Mouse (Mus musculus): ENCODE data around the gene Cd68. TPM values are rescaled to one million over a fixed set of nuclear protein-coding genes. Genes with fewer than 3 reads are reported as not detected.

The Cd68 gene
- total and polyA plus RNA-seq, 2 experiments from 2014 or later: 7.7 to 16.3 TPM

DNA sequence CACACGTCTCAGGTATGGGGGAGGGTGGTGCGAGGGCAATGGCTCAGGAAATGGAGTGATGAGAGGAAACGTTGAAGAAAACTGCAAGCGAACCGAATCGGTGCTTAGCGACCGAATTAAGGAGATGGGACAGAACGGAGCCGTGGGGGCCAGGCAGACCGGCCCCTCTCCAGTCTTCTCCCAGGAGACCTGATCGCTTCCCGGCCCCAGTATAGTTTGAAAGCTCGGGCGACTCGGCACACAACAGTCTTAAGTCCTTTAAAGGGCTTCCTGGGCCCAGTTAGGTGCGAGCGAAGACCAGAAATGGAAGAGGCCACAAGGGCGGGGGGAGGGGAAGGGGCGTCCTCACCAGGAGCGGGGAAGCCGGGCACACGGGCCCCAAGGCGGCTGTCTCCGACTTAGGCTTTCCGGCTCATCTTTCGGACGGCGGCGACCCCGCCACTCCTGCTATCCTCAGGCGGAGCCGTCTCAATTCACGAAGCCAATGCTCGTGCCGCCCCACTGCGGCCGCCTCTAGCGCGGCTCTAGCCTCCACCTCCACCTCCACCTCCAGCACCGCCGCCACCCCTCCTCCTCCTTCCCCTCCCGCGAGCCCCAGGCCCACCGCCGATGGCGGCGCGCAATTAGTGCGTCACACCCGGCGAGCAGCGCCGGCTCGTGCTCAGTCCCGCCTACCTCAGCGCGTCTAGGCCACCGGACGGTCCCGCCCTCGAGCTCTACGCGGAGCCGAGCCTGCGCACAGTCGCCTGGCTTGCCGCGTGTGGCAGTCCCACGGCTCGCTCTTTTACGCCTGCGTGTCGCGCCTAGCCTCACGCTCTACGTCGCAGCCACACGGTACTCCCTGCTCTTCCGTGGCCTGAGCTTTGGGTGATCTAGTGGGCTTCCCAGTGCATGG lies 15.6 kb upstream of the Cd68 start, which contains the start of gene Senp3:
TSS of gene Senp3 (minus strand) at position 771 of the 895 bp plus-strand sequence.
- H3K4me3 ChIP-seq (ENCODE audit: low read depth, low read length): peak within 1 kb of the TSS; percentile 74
- H3K9ac ChIP-seq: peak within 1 kb of the TSS; percentile 69
- no peak for TF ChIP-seq CTCF (IDR thresholded peaks at IDR 0.05; ENCODE audit: low read depth)
- peak; percentile 99 for ATAC-seq
- no peaks in the 10 kb centered on the region for H3K9me3 ChIP-seq (ENCODE audit: low read length)
- H3K27me3 ChIP-seq (ENCODE audit: insufficient read depth, low read length): no peaks in the 10 kb centered on the region
- H3K4me2 ChIP-seq (ENCODE audit: low read depth): peak within 1 kb of the TSS; percentile 82
- DNase-seq: peak; percentile 99
- H3K36me3 ChIP-seq (ENCODE audit: insufficient read depth): peaks cover 17% of the 10 kb centered on the region
- H3K4me1 ChIP-seq (ENCODE audit: insufficient read depth): peaks cover 14% of the 10 kb centered on the region
- 2% methylated on average over 77 of the region's 80 CpGs for WGBS
- H3K27ac ChIP-seq (ENCODE audit: low read depth, low read length): peak within 1 kb of the TSS; percentile 84

DNA sequence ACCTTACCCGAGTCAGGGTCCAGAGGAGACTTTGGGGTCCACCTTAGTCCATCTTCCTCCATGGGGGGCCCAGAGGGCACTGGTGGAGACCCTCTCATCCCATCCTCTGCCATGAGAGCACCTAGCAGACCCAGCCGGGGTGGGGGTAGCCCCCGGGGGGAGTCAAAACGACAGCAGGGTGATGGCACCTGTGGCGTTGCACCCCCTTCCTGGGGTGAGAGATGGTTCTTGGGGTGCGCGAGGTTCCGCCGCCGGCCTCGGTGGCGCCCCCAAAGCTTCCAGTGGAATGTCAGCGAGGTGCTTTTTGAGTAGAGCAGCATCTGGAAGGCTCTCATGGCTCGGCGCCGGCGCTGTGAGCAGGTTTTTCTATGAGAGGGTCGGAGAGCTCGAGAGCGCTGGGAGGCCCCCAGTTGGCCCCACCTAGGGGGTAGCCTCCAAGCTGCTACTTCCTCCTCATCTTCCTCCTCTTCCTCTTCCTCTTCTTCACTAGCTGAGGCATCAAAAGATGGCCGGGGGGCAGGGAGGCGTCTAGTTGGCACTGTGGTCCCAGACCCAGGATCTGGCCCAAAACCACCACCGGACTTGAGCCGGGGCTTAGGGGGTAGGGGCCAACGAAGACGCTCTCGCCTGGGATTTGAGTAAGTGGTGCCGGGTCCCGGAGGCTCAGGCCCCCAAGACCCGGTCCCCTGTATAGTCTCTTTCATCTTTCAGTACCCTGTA lies 14.3 kb upstream of the Cd68 start:
- H3K4me3 ChIP-seq (ENCODE audit: low read depth, low read length): 0 out of 2 replicates have a peak overlapping the region, but pooled peaks have one; percentile 74
- peaks cover 29% of the 10 kb centered on the region for H3K36me3 ChIP-seq (ENCODE audit: insufficient read depth)
- DNase-seq: no peak
- H3K27me3 ChIP-seq (ENCODE audit: insufficient read depth, low read length): no peaks in the 10 kb centered on the region
- H3K9me3 ChIP-seq (ENCODE audit: low read length): no peaks in the 10 kb centered on the region
- no peak overlapping the region for H3K27ac ChIP-seq (ENCODE audit: low read depth, low read length)
- no peak for TF ChIP-seq CTCF (IDR thresholded peaks at IDR 0.05; ENCODE audit: low read depth)
- ATAC-seq: no peak
- WGBS: 91% methylated on average over 30 of the region's 30 CpGs
- peak overlapping the region; percentile 82 for H3K4me2 ChIP-seq (ENCODE audit: low read depth)
- H3K4me1 ChIP-seq (ENCODE audit: insufficient read depth): peaks cover 14% of the 10 kb centered on the region
- H3K9ac ChIP-seq: peak overlapping the region; percentile 69; the same call in 1 of the 2 replicates

DNA sequence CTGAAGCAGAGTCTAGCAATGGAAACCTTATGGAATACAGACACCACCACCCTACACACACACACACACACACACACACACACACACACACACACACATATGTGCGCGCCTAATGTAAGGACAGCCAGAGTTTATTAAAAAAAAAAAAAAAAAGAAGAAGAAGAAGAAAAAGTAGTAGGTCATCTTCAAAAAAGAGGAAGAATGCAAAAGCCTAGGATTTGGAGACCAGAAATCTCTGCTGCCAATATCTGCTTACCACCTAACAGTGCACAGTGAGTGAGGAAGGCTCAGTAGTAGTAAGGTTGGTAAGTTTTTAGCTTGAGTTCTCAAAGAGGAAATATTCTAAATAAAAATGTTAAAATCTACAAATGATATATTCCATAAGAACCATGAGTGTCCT lies 13.2 kb upstream of the Cd68 start:
- Histone ChIP-seq H3K4me1 (ENCODE audit: insufficient read depth) (peaks cover 14% of the 10 kb centered on the region), H3K27ac (ENCODE audit: low read depth, low read length) (no peak overlapping the region), H3K9me3 (ENCODE audit: low read length) (no peaks in the 10 kb centered on the region), H3K4me3 (ENCODE audit: low read depth, low read length) (no peak overlapping the region), H3K27me3 (ENCODE audit: insufficient read depth, low read length) (no peaks in the 10 kb centered on the region), H3K9ac (no peak overlapping the region), H3K4me2 (ENCODE audit: low read depth) (no peak overlapping the region), H3K36me3 (ENCODE audit: insufficient read depth) (peaks cover 40% of the 10 kb centered on the region)
- WGBS: 91% methylated on average over 2 of the region's 2 CpGs
- DNase-seq (no peak), ATAC-seq (no peak)
- no peak for TF ChIP-seq CTCF (IDR thresholded peaks at IDR 0.05; ENCODE audit: low read depth)

DNA sequence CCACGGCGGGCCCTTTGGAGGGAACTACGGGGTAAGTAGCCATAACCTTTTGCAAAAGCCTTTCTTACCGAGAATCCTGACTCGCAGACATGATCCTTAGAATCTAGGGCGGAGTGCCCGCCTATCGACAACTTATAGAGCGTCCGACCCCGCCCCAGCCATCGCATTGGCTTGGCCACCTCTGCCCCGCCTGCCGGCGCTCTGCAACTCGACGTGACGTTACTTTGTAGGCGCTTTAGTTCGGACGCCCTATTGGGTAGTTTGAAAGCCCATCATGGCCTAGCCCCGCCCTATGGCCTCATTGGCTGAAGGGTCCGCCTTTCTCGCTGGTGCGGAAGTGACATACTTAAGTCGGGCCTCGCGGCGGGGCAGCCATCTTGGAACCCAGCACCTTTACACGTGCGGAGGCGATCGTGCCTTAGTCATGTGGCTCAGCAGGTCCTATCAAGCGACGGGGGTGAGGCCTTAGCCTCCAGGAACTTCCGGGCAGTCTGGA lies 6.3 kb upstream of the Cd68 start, which contains the start of gene Eif4a1:
TSS of gene Eif4a1 (minus strand) at position 213 of the 496 bp plus-strand sequence.
- no peak; the same call in 1 of the 2 replicates for TF ChIP-seq CTCF (IDR thresholded peaks at IDR 0.05; ENCODE audit: low read depth)
- peaks cover 63% of the 10 kb centered on the region for H3K36me3 ChIP-seq (ENCODE audit: insufficient read depth)
- ATAC-seq (peak; percentile 94), DNase-seq (peak; percentile 100)
- peaks cover 17% of the 10 kb centered on the region for H3K4me1 ChIP-seq (ENCODE audit: insufficient read depth)
- peak within 1 kb of the TSS; percentile 87 for H3K4me2 ChIP-seq (ENCODE audit: low read depth)
- WGBS: under 1% methylated on average over 36 of the region's 36 CpGs
- peak within 1 kb of the TSS; percentile 99 for H3K9ac ChIP-seq
- H3K27me3 ChIP-seq (ENCODE audit: insufficient read depth, low read length): no peaks in the 10 kb centered on the region
- peak within 1 kb of the TSS; percentile 100 for H3K4me3 ChIP-seq (ENCODE audit: low read depth, low read length)
- no peaks in the 10 kb centered on the region for H3K9me3 ChIP-seq (ENCODE audit: low read length)
- peak within 1 kb of the TSS; percentile 98 for H3K27ac ChIP-seq (ENCODE audit: low read depth, low read length)

DNA sequence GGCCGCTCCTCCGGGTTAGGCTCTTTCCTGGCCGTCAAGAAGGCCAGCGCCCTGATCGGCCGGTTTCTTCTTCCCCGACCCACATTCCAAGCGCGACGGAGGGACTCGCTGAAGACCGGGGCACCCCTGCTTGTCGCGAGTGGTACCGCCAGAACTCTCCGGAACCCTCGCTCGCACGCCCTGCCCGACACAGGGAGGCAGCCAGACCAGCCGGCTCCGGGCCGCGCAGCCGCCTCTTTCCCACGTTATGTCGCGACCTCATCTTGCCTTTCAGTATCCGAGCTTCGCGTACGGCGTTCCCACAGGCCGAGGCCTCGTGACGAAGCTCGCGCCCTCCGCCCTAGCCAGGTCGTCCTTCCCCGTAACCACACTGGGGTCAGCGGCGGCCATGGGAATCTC lies 5.8 kb upstream of the Cd68 start:
- DNase-seq: no peak

DNA sequence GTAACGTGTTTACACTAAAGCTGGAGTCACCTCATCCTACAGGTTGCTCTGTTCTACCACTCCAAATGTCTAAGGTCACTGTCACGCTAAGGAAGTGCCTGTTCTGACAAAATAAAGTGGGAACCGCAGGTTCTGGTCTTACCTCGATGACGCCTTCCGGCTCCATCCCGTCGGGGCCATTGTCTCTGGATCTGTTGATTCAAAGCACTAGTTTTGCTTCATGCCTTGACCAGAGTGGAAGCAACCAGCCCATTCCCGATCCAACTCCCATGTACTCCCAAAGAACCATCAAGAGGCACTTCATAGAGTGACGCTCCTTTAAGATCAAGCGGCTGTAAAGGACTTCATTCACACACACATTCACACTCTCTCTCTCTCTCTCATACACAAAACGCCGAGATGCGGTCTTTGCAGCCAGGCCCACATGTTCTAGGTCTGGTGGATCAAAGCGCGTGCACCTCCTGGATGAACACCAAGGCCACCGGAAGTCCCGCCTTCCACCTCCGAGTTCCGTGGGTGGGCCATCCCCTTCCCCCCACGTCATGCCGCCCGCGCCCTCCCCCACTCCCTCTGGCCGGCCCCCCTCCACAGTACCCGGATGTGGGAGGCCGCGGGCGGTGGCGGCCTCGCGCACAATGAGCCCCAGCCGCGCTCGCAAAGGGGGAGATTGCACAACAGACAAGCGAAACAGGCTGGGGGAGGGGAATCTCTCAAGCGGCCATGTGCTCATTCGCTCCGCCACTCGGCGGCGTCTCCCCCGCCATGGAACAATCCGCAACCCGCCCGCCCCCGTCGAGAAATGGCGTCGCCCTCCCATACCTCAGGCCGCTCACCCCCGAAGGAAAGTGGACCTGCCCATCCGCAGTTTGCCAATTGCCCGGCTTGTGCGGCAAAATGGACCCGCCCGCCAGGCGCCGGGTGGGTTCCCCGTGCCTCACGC lies 5.1 kb upstream of the Cd68 start:
- TF ChIP-seq CTCF (IDR thresholded peaks at IDR 0.05; ENCODE audit: low read depth): peak; percentile 36
- WGBS: 2% methylated on average over 60 of the region's 61 CpGs
- H3K4me2 ChIP-seq (ENCODE audit: low read depth): peak overlapping the region; percentile 87
- H3K4me3 ChIP-seq (ENCODE audit: low read depth, low read length): peak overlapping the region; percentile 100
- H3K9ac ChIP-seq: peak overlapping the region; percentile 99
- peaks cover 65% of the 10 kb centered on the region for H3K36me3 ChIP-seq (ENCODE audit: insufficient read depth)
- H3K27ac ChIP-seq (ENCODE audit: low read depth, low read length): peak overlapping the region; percentile 98
- no peaks in the 10 kb centered on the region for H3K9me3 ChIP-seq (ENCODE audit: low read length)
- ATAC-seq (peak; percentile 79), DNase-seq (peak; percentile 98)
- H3K4me1 ChIP-seq (ENCODE audit: insufficient read depth): peaks cover 17% of the 10 kb centered on the region
- H3K27me3 ChIP-seq (ENCODE audit: insufficient read depth, low read length): no peaks in the 10 kb centered on the region

More for the DNA sequence above, 5.8 kb upstream of the Cd68 start:
- TF ChIP-seq CTCF (IDR thresholded peaks at IDR 0.05; ENCODE audit: low read depth): no peak
- Histone ChIP-seq H3K27me3 (ENCODE audit: insufficient read depth, low read length) (no peaks in the 10 kb centered on the region), H3K4me1 (ENCODE audit: insufficient read depth) (peaks cover 17% of the 10 kb centered on the region), H3K36me3 (ENCODE audit: insufficient read depth) (peaks cover 65% of the 10 kb centered on the region), H3K4me2 (ENCODE audit: low read depth) (peak overlapping the region; percentile 87), H3K4me3 (ENCODE audit: low read depth, low read length) (peak overlapping the region; percentile 100), H3K9ac (peak overlapping the region; percentile 99), H3K9me3 (ENCODE audit: low read length) (no peaks in the 10 kb centered on the region), H3K27ac (ENCODE audit: low read depth, low read length) (peak overlapping the region; percentile 98)
- ATAC-seq: peak; percentile 3
- WGBS: 2% methylated on average over 41 of the region's 43 CpGs

Measured in forebrain, postnatal 0 days (tissue).